Mouse (Mus musculus): ENCODE measurements around the gene Myadm.

GRCm38 (mm10) chr7:3280080-3280653, 8.7 kb upstream of the Myadm start:
- TF ChIP-seq EP300 (IDR thresholded peaks at IDR 0.05; ENCODE audit: low read depth in 1 of 2, low read length in 2 of 2) (no peak), CTCF (IDR thresholded peaks at IDR 0.05 in 2 of 3, conservative IDR thresholded peaks at IDR 0.05 in 1 of 3; ENCODE audit: control insufficient read depth in 1 of 3, insufficient read depth in 1 of 3, low read depth in 2 of 3, low read length in 3 of 3, poor library complexity in 1 of 3, severe bottlenecking in 1 of 3) (no peak), ZNF384 (IDR thresholded peaks at IDR 0.05; ENCODE audit: low read depth, low read length) (no peak), TBP (IDR thresholded peaks at IDR 0.05; ENCODE audit: low read depth, low read length) (no peak), RAD21 (IDR thresholded peaks at IDR 0.05; ENCODE audit: low read depth, low read length) (no peak), USF1 (IDR thresholded peaks at IDR 0.05; ENCODE audit: low read depth, low read length) (no peak), E2F4 (IDR thresholded peaks at IDR 0.05; ENCODE audit: borderline replicate concordance, low read depth, low read length) (no peak), ZC3H11A (IDR thresholded peaks at IDR 0.05; ENCODE audit: low read depth, low read length) (no peak), TAL1 (IDR thresholded peaks at IDR 0.05; ENCODE audit: low read length) (no peak), POLR2AphosphoS2 (IDR thresholded peaks at IDR 0.05; ENCODE audit: low read length) (no peak)
